Mouse (Mus musculus): ENCODE measurements around the gene Stoml2.

Stoml2 gene

GRCm38 (mm10) chr4:43037860-43038566 lies 6.5 kb upstream of the Stoml2 start:
- DNase-seq = no peak

DNA sequence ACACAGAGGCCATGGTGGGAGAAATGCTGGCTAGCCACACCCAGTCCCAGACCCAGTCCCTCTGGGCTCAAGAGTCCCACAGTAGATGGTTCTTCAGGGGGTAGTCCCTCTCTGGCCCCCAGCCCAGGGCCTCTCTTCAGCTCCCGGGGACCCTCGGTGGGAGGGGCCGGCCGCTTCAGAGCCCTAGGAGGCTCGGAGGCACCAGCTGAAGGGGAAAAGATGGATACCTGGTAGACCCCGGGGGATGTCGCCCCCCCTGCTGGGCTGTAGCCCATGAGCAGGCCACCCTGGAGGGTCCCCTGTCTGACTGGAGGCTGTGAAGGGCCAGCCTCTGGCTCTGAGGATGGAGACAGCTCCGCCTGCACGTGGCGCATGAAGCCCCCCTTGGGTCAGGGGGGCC lies 4.8 kb upstream of the Stoml2 start:
- no peak for DNase-seq

DNA sequence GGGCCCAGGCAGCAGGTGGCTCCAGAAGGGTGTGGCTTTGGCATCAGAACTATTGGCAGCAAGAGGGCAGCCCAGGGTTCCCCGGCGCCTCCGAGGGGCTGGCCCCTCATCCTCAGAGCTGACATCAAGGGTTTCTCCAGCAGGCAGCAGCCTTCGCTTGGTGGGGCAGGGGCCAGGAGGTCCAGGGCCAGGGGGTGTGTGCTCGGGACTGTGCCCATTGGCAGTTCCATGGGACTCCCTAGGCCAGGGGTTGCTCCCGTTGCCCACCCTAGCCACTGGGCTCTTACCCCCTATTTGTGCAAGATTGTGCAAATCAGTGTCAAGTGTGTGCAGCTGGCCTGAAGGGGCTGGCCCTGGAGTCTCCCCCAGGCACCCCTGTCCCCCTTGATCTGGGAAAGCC lies 4.3 kb upstream of the Stoml2 start:
- DNase-seq = no peak

GRCm38 (mm10) chr4:43033481-43033880 lies 2.0 kb upstream of the Stoml2 start:
- no peak for DNase-seq

DNA sequence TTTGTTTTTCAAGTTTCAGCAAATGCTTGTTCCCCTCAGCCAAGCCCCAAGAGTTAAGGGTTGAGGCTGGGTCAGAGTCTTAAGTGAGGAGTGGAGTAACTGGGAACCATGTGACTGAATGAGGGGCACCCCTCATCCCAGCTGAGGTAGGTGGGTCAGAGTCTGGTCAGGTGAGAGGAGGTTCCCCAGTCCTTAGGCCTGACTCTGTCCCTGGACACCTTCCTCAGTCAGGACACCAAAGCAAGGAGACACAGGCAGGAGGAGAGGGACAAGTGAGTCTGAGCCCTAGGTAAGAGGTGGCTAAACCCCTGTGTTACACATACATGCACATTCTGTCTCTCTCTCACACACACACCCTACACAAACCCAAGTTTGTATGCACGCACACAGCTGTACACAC lies 991 bp upstream of the Stoml2 start:
- DNase-seq = no peak

DNA sequence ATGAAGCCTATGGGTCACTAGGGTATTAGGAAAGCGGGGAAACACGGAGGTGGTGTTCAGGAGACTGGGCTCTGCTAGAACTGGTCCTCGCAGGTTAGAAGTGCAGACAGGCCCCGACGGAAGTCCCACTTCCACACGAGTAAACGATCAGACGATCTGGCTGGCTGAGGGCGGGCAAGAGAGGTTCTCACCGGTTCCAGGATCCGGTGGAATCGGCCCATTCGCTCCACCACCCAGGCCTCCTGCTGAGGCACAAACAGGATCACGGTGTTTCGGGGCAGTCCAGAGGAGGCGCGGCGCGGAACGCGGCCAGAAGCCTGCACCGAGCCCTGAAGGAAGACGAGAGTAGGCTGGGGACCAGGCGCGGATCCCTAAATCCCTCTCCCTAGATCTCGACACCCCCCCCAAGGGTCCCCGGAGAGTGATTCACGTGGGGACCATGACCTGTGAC lies 705 bp downstream of the Stoml2 start:
- DNase-seq = peak; percentile 63

- no peak for DNase-seq
Observed at GRCm38 (mm10) chr4:43030352-43030751, 1.2 kb downstream of the Stoml2 start.

DNA sequence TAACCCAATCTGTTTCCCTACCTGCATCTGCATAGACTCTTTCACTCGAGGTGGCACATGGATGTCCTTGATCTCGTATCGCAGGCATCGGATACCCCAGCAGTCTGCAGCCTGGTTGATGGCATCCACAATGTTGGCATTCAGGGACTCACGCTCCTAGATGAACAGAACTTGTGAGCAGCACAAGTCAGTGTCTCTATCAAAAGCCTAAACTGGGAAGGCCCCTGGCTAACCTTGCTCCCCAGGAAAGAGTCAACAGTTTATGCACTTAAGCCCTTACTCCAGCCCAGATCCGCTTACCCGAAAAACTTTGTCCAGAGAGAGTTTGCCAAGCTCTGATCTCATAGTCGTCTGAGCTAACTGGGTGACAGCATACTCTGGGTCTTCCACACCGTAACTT lies 1.8 kb downstream of the Stoml2 start:
- no peak for DNase-seq

DNA sequence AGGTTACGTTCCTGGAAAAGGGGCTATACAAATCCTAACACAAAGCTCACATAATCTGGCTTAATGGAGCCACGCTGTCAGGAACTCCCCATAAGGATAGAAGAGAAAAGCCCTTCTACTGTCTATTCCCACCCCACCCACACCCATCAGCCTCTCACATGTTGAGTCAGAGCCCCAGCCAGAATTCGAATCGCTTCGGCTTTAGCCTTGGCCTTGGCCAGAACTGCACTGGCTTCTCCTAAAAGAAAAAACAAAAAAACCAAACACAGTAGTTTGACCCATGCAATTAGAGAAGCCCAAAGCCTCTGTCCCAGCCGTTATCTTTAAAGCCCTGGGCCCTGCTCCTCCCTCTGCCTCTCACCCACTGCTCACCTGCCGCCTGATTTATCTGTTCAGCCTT lies 2.4 kb downstream of the Stoml2 start:
- DNase-seq = no peak

DNA sequence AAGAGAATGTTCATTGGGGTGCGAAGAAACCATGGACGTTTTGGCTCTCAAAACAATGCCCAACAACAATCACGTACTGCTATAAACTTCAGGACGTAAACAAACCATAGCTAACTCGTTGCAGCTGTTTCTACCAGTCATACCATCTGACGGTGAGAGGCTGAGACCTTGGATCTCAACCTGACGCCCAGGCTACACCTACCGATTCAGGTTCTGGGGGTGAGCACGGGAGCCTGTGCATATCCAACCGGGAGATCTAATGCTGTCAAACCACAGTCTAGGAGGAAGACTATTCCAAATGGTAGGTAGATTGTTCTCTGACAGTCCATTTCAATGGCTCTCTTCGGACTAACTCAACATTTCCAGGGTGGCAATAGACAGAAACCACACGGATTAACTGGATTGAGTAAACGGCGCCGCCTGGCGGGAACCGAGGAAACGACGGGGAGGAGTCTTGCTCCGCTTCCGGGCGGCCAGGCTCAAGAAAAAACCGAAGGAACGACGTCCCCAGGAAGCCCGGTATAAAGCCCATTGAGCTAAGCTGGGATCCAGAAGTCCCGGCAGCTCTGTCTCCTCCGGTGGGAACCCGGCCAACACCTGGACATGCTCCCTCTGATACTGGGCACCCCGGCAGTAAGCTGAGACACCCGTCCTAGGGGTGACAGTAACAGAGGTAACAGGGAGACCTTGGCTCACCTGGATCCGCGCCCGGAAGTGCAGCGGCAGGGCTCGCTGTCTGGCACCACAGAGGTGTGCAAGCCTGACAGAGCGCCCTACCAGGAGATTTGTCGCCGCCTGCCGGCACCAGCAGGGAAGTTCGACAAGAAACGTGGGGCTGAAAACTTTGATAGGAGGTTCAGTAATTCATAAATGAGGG lies 6.2 kb downstream of the Stoml2 start, which contains the start of gene Pigo:
Gene Pigo, minus strand, starts transcription at position 736 of the 877 bp plus-strand sequence.
- DNase-seq = peak; percentile 96

DNA sequence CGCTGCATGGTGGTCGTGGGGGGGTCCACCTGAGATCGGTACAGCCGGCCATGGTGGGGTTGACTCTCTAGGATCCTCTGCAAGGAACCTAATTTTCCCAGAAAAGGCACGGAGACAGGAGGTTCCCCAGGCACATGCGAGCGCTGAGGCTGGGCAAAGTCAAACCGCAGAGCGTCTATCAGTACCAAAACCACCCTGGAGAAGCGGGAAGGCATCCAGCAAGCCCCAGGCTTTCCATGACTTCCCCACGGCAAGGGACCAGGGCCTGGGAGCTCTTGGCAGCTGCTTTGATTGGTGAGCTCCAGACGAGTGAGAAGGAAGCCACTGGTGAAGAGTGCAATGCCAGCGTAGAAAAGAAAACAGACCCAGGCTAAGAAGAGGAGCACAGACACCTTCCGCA lies 6.8 kb downstream of the Stoml2 start:
- no peak for DNase-seq

DNA sequence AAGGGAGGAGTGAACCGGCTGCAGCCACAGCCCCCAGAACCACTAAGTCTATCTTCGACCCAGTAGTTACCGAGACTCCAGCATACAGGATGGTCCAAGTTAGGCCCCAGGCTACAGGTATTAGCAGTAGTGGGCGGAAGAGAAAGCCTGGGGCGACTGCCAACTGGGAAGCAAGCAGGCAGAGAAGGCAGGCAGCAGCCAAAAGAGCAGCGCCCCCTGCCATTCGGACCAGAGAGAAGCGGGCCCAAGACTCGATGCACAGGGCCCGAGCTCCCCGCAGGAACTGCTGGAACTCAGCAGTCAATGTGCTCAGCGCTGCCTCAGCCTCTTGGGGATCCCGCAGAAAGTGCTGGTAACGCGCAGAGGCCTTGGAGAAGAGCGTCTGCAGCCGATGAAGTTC lies 10.2 kb downstream of the Stoml2 start:
- no peak for DNase-seq

GRCm38 (mm10) chr4:43020876-43021275 lies 10.6 kb downstream of the Stoml2 start:
- no peak for DNase-seq

DNA sequence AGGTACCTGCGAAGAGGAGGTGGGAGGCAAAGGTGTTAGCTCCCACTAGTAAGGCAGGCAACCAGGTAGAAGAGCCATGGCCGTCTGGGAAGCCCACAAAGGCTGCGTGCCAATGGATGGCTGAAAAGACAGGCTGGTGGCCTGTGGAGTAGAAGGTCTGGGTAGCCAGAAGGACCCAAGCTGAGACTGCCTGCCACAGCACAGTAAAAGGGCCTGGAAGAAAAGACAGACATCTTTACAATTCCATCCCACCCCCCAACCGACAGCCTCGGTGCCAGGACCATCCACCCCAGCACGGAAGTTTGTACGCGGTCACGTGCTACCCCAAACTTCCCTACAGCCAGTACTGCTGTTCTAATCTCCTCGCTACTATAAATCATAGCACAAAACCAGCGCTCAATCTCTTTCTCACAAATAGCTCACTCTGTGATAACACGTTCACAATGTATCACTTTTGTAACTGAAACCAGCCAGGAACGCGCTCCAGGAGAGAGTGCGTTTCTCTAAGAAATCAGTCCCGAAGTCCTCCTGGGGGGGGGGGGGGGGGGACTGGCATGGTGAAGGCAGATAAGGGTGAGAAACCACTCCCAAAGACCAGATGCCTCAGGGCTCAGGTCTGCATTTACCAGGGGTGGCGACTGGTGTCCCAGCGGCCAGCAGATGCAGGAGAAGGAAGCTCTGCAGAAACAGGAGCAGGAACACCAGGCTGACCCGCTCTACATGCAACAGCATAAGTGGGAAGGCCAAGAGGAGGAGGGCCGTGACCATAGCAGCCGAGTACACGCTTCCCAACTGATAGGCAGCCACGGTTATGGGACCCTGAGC lies 11.7 kb downstream of the Stoml2 start:
- no peak for DNase-seq

- DNase-seq = no peak
Observed at GRCm38 (mm10) chr4:43019176-43019575, 12.3 kb downstream of the Stoml2 start.

- no peak for DNase-seq
Observed at GRCm38 (mm10) chr4:43018156-43018555, 13.4 kb downstream of the Stoml2 start.

GRCm38 (mm10) chr4:43012091-43012490 lies 19.4 kb downstream of the Stoml2 start:
- DNase-seq = no peak

DNA sequence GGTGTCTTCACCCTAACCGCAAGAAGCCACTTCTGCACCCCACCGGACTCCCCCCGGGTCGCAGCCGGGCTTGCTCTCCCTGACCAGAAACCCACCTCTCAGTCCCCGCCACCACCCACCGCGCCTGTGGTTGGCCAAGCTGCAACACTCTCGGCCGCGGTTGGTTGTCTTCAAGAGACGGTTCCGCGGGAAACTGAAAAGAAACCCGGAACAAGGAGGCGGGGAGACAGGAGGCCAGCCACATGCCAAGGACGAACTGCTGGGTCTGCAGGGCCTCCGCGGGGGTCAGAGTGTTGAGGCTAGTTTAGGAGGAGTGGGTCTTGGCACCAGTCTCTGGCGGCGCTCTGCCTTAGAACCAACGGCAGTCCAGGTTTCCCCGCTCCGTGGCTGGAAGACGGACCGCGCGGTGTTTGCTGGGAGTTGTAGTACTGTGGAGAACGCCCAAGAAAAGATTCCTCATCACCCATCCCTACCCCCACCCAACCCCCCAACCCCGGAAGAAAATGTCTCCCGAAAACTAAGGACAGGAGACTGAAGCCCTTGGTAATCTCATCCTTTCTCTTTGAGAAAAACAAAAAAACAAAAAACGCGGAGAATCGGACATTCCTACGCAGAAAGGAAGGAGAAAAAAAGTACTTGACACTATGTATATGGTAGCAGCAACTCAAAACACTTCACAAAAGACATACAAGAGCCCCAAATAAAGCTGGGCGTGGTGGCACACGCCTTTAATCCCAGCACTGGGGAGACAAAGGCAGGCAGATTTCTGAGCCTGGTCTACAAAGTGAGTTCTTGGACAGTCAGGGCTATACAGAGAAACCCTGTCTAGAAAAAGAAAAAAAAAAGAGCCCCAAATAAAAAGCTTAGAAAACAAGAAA lies 21.1 kb downstream of the Stoml2 start, which contains the start of gene Fancg:
Gene Fancg, minus strand, starts transcription at position 346 of the 878 bp plus-strand sequence.
- DNase-seq = peak; percentile 90

GRCm38 (mm10) chr4:43005765-43006164 lies 25.7 kb downstream of the Stoml2 start:
- DNase-seq = peak; percentile 57

- no peak for DNase-seq
Observed at GRCm38 (mm10) chr4:43004951-43005350, 26.6 kb downstream of the Stoml2 start.

GRCm38 (mm10) chr4:43002756-43003439 lies 28.6 kb downstream of the Stoml2 start:
- no peak for DNase-seq

All from kidney, postnatal 14 days (tissue).